ENCODE assay signal across 9 mouse cellular contexts in the genomic region with DNA sequence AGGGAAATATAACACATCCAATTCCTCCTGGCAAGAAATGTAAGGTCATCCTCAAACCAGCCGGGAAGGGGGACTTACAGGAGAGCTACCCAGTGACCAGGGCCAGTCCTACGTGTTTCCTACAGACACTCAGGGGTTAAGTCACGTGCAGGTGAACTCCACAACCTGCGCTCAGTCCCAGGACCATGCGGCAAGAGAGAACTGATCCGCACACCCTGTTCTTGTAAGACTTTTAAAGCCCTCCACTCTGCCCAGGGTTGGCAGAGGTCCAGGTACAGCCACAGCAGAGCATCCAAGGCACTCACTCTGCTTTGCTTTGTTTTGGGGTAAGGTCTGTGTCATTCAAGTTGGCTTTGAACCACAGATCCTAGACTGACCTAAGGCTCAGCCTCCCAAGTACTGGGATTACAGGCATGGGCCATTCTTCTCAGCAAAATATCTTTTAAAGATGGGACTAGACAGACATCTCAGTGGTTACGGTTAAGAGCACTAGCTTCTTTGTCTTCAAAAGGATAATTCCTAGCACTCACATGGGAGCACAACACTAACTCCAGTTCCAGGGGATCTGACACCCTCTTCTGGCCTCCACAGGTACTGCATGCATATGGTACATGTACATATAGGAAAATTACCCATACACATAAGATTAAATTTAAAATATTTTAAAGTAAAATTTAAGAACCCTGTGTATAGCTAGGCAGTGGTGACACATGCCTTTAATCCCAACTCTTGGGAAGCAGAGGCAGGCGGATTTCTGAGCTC. TPM values are rescaled to one million over a fixed set of nuclear protein-coding genes. Genes with fewer than 3 reads are reported as not detected.
A peak's percentile ranks its signal among the peaks of the same experiment; 100 is the strongest.
DNase-seq lines count a peak whose midpoint lies in the region; ATAC-seq and TF ChIP-seq lines count a peak whose summit lies in the region.
"Had no signal": no experiment of that assay in that cellular context is flagged by ENCODE, and none has a peak within 500 bp of the region (broad histone marks: within the 10 kb centered on the region; RNA-seq: fewer than 3 reads in every experiment).

No protein-coding gene starts in this region.

- TF ChIP-seq CTCF in layer of hippocampus, adult 2 months (conservative IDR thresholded peaks at IDR 0.05) = peak; percentile 76

- WGBS in lung, embryonic 15.5 days = 69% methylated on average over 8 of the region's 8 CpGs

- no peaks in the 10 kb centered on the region for H3K27me3 ChIP-seq in lung, embryonic 15.5 days
- H3K27me3 ChIP-seq: heart, embryonic 12.5 days had no signal

- H3K9me3 ChIP-seq in ES-E14 (ENCODE audit: control insufficient read depth, insufficient read depth, low read depth, low read length) = no peaks in the 10 kb centered on the region
- H3K9me3 ChIP-seq in lung, embryonic 15.5 days = no peaks in the 10 kb centered on the region
- H3K9me3 ChIP-seq: heart, embryonic 12.5 days had no signal

- peak overlapping the region; percentile 9; the same call in 1 of the 2 replicates for H3K9ac ChIP-seq in ES-E14 (ENCODE audit: insufficient read depth, low read depth, low read length, poor library complexity, severe bottlenecking)
- H3K9ac ChIP-seq in lung, embryonic 15.5 days = no peak overlapping the region
- H3K9ac ChIP-seq: heart, embryonic 12.5 days had no signal

- no peaks in the 10 kb centered on the region for H3K36me3 ChIP-seq in ES-E14 (ENCODE audit: control insufficient read depth, insufficient read depth, low read length, poor library complexity, severe bottlenecking)
- H3K36me3 ChIP-seq in lung, embryonic 15.5 days = no peaks in the 10 kb centered on the region
- H3K36me3 ChIP-seq: heart, embryonic 12.5 days had no signal

- peak overlapping the region; percentile 72 for H3K27ac ChIP-seq in layer of hippocampus, adult 2 months
- no peak overlapping the region for H3K27ac ChIP-seq in ES-E14 (ENCODE audit: insufficient read depth, low read depth, low read length, poor library complexity, severe bottlenecking)
- no peak overlapping the region for H3K27ac ChIP-seq in lung, embryonic 15.5 days

- peaks cover 3 to 32% of the 10 kb centered on the region in 2 experiments; a peak in 3 of 4 replicates for H3K4me1 ChIP-seq in ES-E14 (ENCODE audit: control insufficient read depth in 2 of 2, insufficient read depth in 2 of 2, low read length in 2 of 2, poor library complexity in 1 of 2)
- peaks cover 19% of the 10 kb centered on the region for H3K4me1 ChIP-seq in lung, embryonic 15.5 days

- peak; percentile 23; the same call in 1 of the 2 replicates for ATAC-seq in lung, embryonic 15.5 days (ENCODE audit: borderline replicate concordance, extremely low read depth, low FRiP score, low TSS enrichment)

- H3K4me3 ChIP-seq in layer of hippocampus, adult 2 months = no peak overlapping the region
- 0 out of 4 replicates have a peak overlapping the region, but pooled peaks of 1 of the 2 experiments have one; percentile 4 for H3K4me3 ChIP-seq in ES-E14 (ENCODE audit: insufficient read depth in 1 of 2, low read depth in 1 of 2, low read length in 2 of 2, poor library complexity in 1 of 2, severe bottlenecking in 1 of 2)
- H3K4me3 ChIP-seq in lung, embryonic 15.5 days = no peak overlapping the region
- H3K4me3 ChIP-seq: heart, embryonic 12.5 days had no signal

- in situ Hi-C loops in ES-E14 (cut with MboI; ENCODE audit: low sequenced_read_pairs in 2 of 2, unreplicated experiment in 2 of 2) = loop anchor here in 1 of 2 experiments (5.0 to 10.0 kb wide), 2 partner anchors 151 to 314 kb away; no protein-coding TSS in a partner anchor

- H3K4me2 ChIP-seq in lung, embryonic 15.5 days = no peak overlapping the region
- H3K4me2 ChIP-seq: heart, embryonic 12.5 days had no signal

- DNase-seq in cerebellum, adult 9-11 months = peak; percentile 42
- DNase-seq in cerebellum, adult 11-12 months = no peak
- no peak for DNase-seq in layer of hippocampus, adult 2 months (ENCODE audit: low spot score in 2 of 2)
- DNase-seq in layer of hippocampus, adult 9-11 months = no peak
- DNase-seq in ES-E14 (ENCODE audit: low read depth, low spot score) = no peak
- DNase-seq in MN1 (ENCODE audit: low spot score) = no peak
- DNase-seq in ovary, postnatal 10 days (ENCODE audit: low spot score) = no peak

TF ChIP-seq in ES-E14, 5 proteins besides CTCF, POLR2A, EP300 and RAD21:
- TF ChIP-seq MAFK (IDR thresholded peaks at IDR 0.05; ENCODE audit: insufficient read depth, low read depth, low read length) (no peak), HCFC1 (IDR thresholded peaks at IDR 0.05; ENCODE audit: borderline replicate concordance, insufficient read depth, low read length) (no peak), ZC3H11A (IDR thresholded peaks at IDR 0.05; ENCODE audit: borderline replicate concordance, low read depth, low read length) (no peak), ZNF384 (IDR thresholded peaks at IDR 0.05; ENCODE audit: low read depth, low read length) (no peak), CHD2 (IDR thresholded peaks at IDR 0.05; ENCODE audit: low read depth, low read length) (no peak)

RNA-seq across cellular contexts. Expression of a gene that starts 8.9 kb away (rescaled TPM):
- total RNA-seq in layer of hippocampus, adult 2 months (2021) = 10 to 100 TPM; 93.1 to 96.0 TPM
- 33.7 and 43.5 TPM in 2 replicates for total RNA-seq in ES-E14 (2012; rRNA removed)
- 11.6 and 12.1 TPM in 2 replicates for polyA plus RNA-seq in lung, embryonic 15.5 days (2015; fragmentation: Nextera tagmentation; extraction: Ambion mirVana)
